Comparison of ENCODE assay signal across 10 mouse cellular contexts in the genomic region with DNA sequence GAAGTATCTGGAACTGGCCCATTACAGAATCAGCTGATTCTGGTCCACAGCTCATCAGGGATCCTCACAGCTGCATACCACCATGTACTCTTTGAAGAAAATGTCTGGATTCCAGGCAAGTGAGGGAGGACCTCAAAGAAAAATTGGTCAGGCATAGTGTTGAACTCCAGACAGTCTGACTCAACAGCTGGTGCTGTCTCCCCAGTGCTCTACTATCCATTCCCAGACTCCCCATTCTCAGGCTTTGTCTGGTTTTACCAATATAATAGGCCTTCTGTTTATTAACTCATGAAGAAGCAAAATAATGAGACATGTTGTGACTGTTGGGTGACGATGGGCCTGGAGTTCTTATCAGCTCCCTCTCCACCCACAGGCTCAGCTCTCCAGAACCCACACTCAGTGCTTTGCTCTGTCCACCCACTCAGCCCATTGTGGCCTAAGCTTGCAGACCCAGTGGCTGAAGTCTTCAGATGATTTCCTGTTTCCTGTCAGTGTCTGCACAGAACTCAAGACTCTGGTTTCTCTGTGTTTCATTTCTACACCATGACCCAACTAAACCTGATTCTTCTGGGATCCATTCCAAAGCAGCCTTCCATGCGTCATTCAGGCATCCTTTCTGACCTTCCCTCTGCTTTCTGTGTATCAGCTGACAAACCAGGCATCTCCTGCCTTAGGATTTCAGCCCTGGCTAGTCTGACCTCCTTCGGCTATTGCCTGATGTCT.
DNase-seq lines count a peak whose midpoint lies in the region; ATAC-seq and TF ChIP-seq lines count a peak whose summit lies in the region.
"Had no signal": no experiment of that assay in that cellular context is flagged by ENCODE, and none has a peak within 500 bp of the region (broad histone marks: within the 10 kb centered on the region; RNA-seq: fewer than 3 reads in every experiment).

No protein-coding gene starts in this region.

- 44% methylated on average over 3 of the region's 3 CpGs for WGBS in kidney, postnatal 0 days
- WGBS in hindbrain, embryonic 11.5 days, result 83% methylated on average over 3 of the region's 3 CpGs

- no peaks in the 10 kb centered on the region for H3K27me3 ChIP-seq in Patski
- no peaks in the 10 kb centered on the region for H3K27me3 ChIP-seq in kidney, postnatal 0 days (ENCODE audit: insufficient read depth, low read length)
- no peaks in the 10 kb centered on the region for H3K27me3 ChIP-seq in hindbrain, embryonic 11.5 days (ENCODE audit: control insufficient read depth, insufficient read depth, low read length)
- H3K27me3 ChIP-seq: hindbrain, embryonic 13.5 days had no signal

- no peak overlapping the region for H3K4me2 ChIP-seq in kidney, postnatal 0 days (ENCODE audit: low read length)
- H3K4me2 ChIP-seq in hindbrain, embryonic 11.5 days (replicated peaks; ENCODE audit: low read depth, low read length), result no peak overlapping the region
- H3K4me2 ChIP-seq: hindbrain, embryonic 13.5 days had no signal

- POLR2A ChIA-PET in Patski (lab: Charles Lee), result no interaction called here

- no peaks in the 10 kb centered on the region for H3K9me3 ChIP-seq in kidney, postnatal 0 days (replicated peaks; ENCODE audit: low read length)
- no peaks in the 10 kb centered on the region for H3K9me3 ChIP-seq in hindbrain, embryonic 11.5 days (ENCODE audit: control insufficient read depth, low read length)
- H3K9me3 ChIP-seq: hindbrain, embryonic 13.5 days had no signal

- no peaks in the 10 kb centered on the region for H3K4me1 ChIP-seq in kidney, postnatal 0 days (replicated peaks; ENCODE audit: insufficient read depth, low read length)
- no peaks in the 10 kb centered on the region for H3K4me1 ChIP-seq in hindbrain, embryonic 11.5 days (replicated peaks; ENCODE audit: control insufficient read depth, insufficient read depth, low read length)
- H3K4me1 ChIP-seq: hindbrain, embryonic 13.5 days had no signal

- H3K36me3 ChIP-seq in kidney, postnatal 0 days (ENCODE audit: insufficient read depth, low read length), result no peaks in the 10 kb centered on the region
- no peaks in the 10 kb centered on the region for H3K36me3 ChIP-seq in hindbrain, embryonic 11.5 days (ENCODE audit: control insufficient read depth, insufficient read depth, low read length)
- H3K36me3 ChIP-seq: hindbrain, embryonic 13.5 days had no signal

- in situ Hi-C loops in Patski (cut with MboI; ENCODE audit: low pct_unique_long_range_greater_than_20kb), result no loop called here

- CTCF ChIA-PET in Patski (lab: Charles Lee), result interaction anchor here (0.6 to 1.2 kb wide), 2 partner anchors 53 to 270 kb away, joined by 3 read pairs; no protein-coding TSS in a partner anchor

- H3K27ac ChIP-seq in layer of hippocampus, adult 2 months, result peak overlapping the region; percentile 14; the same call in 1 of the 2 replicates
- H3K27ac ChIP-seq in kidney, postnatal 0 days, result no peak overlapping the region
- H3K27ac ChIP-seq in hindbrain, embryonic 11.5 days (ENCODE audit: low read depth, low read length), result no peak overlapping the region
- H3K27ac ChIP-seq: hindbrain, embryonic 13.5 days; liver, embryonic 14.5 days had no signal

- no peak overlapping the region for H3K4me3 ChIP-seq in layer of hippocampus, adult 2 months
- no peak overlapping the region for H3K4me3 ChIP-seq in kidney, postnatal 0 days (replicated peaks; ENCODE audit: low read depth, low read length)
- H3K4me3 ChIP-seq in hindbrain, embryonic 11.5 days (ENCODE audit: low read depth, low read length), result no peak overlapping the region
- H3K4me3 ChIP-seq: hindbrain, embryonic 13.5 days had no signal

- no peak for DNase-seq in layer of hippocampus, adult 2 months (ENCODE audit: low spot score in 2 of 2)
- no peak for DNase-seq in layer of hippocampus, adult 18-20 months (ENCODE audit: low spot score in 2 of 2)
- DNase-seq in Patski (ENCODE audit: low read depth, low spot score), result peak; percentile 46
- peak; percentile 46 for DNase-seq in gastrocnemius, postnatal 25 days
- peak; percentile 58 for DNase-seq in kidney, postnatal 0 days (ENCODE audit: low spot score)
- no peak for DNase-seq in hindbrain, embryonic 11.5 days (ENCODE audit: low spot score)
- no peak for DNase-seq in embryo, embryonic 9.5 days (ENCODE audit: extremely low spot score)

- no peak overlapping the region for H3K9ac ChIP-seq in kidney, postnatal 0 days (ENCODE audit: low read depth, low read length)
- H3K9ac ChIP-seq in hindbrain, embryonic 11.5 days (ENCODE audit: low read depth, low read length), result no peak overlapping the region
- H3K9ac ChIP-seq: hindbrain, embryonic 13.5 days; liver, embryonic 14.5 days had no signal

- ATAC-seq in Patski, result no peak
- ATAC-seq in kidney, postnatal 0 days (replicated peaks; ENCODE audit: low FRiP score, low read depth), result no peak
- ATAC-seq in cerebellum, adult (ENCODE audit: insufficient number of reproducible peaks, low FRiP score, low TSS enrichment), result no peak
- ATAC-seq in hindbrain, embryonic 11.5 days (ENCODE audit: low FRiP score), result no peak

- no peak for TF ChIP-seq CTCF in layer of hippocampus, adult 2 months (conservative IDR thresholded peaks at IDR 0.05)
- TF ChIP-seq CTCF in Patski (IDR thresholded peaks at IDR 0.05), result no peak
- no peak for TF ChIP-seq CTCF in kidney, postnatal 0 days (IDR thresholded peaks at IDR 0.05; ENCODE audit: low read depth)

Comparison
In these comparisons a context has a peak if more than half of its experiments do, and no peak if none do; other contexts are left out.
1. DNase-seq: peak in Patski (single experiment), gastrocnemius, postnatal 25 days (single experiment) and kidney, postnatal 0 days (single experiment); none in layer of hippocampus, adult 2 months (0 of 2), layer of hippocampus, adult 18-20 months (0 of 2), hindbrain, embryonic 11.5 days (single experiment) and embryo, embryonic 9.5 days (single experiment).